9 mouse cellular contexts compared by ENCODE assay signal in the genomic region with DNA sequence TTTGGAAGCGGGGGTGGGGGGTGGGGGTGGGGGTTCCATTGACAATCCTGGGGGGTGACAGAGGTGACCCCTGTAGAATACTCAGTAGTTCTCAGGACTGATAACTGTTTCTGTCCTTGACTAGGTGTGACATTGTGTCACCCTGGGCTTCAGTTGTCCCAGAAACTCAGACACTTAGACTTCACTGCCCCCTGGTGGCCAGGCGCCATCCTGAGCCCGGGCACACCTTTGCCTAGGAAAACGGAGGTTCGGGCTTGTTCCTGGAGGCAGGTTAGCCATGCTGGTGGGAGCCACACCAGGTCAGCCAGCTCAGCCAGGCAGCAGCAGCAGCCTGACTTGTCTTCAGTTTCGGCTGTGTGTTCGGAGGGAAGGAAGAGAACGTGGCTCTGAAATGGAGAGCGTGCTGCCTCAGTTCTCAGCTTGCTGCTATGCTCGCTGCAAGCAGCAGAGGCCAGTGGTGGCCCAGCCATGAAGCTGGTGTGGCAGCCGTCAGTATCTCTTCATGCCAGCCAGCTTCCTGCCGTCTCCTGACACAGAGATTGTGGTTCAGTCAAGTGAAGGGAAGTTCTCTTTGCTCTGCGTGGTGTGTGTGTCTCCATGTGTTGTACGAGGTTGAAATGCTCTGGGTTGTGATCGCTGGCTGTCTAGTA. TPM values are rescaled to one million over a fixed set of nuclear protein-coding genes. Genes with fewer than 3 reads are reported as not detected.
DNase-seq lines count a peak whose midpoint lies in the region; ATAC-seq lines count a peak whose summit lies in the region.
"Had no signal": no experiment of that assay in that cellular context is flagged by ENCODE, and none has a peak within 500 bp of the region (broad histone marks: within the 10 kb centered on the region; RNA-seq: fewer than 3 reads in every experiment).

No protein-coding gene starts in this region.

- peak; percentile 75 for DNase-seq in Muller cell, postnatal 12 days (ENCODE audit: inconsistent ontology term)
- peak; percentile 49 for DNase-seq in c-Kit-positive CD71-negative TER-119-negative erythroid progenitor cells, embryonic 14.5 days (ENCODE audit: low read depth)
- peak; percentile 77 to 95 for DNase-seq in layer of hippocampus, postnatal 25 days (ENCODE audit: extremely low spot score in 1 of 2, low spot score in 1 of 2)
- DNase-seq in right cerebral cortex, adult 2 months (ENCODE audit: low spot score in 2 of 2), result peak; percentile 90 to 91
- DNase-seq in urinary bladder, postnatal 36 days (ENCODE audit: low spot score in 2 of 2), result peak; percentile 51 to 60

- no peak overlapping the region; the same call in 1 of the 2 replicates for H3K4me2 ChIP-seq in forebrain, embryonic 13.5 days
- H3K4me2 ChIP-seq: limb, embryonic 12.5 days had no signal

- H3K27ac ChIP-seq in forebrain, embryonic 13.5 days, result no peak overlapping the region
- H3K27ac ChIP-seq: limb, embryonic 12.5 days had no signal

- 57% methylated on average over 15 of the region's 15 CpGs for WGBS in forebrain, embryonic 13.5 days

- peaks cover 10% of the 10 kb centered on the region; the same call in 1 of the 2 replicates for H3K4me1 ChIP-seq in forebrain, embryonic 13.5 days
- H3K4me1 ChIP-seq: limb, embryonic 12.5 days had no signal

- H3K9me3 ChIP-seq in forebrain, embryonic 13.5 days (replicated peaks), result no peaks in the 10 kb centered on the region
- H3K9me3 ChIP-seq: limb, embryonic 12.5 days had no signal

- peak; percentile 71 for ATAC-seq in forebrain, embryonic 13.5 days
- ATAC-seq in hematopoietic stem cell, adult 5-6 weeks (replicated peaks in 1 of 2; ENCODE audit: insufficient read depth in 1 of 2, low FRiP score in 2 of 2, low TSS enrichment in 1 of 2, low read depth in 1 of 2, poor library complexity in 2 of 2, severe bottlenecking in 2 of 2), result peak; percentile 89 to 93
- ATAC-seq in megakaryocyte-erythroid progenitor cell, adult 5-6 weeks (replicated peaks; ENCODE audit: low FRiP score, low TSS enrichment, poor library complexity, severe bottlenecking), result peak; percentile 92

- no peaks in the 10 kb centered on the region for H3K27me3 ChIP-seq in forebrain, embryonic 13.5 days

- H3K36me3 ChIP-seq in forebrain, embryonic 13.5 days (ENCODE audit: poor library complexity, severe bottlenecking), result peaks cover 16% of the 10 kb centered on the region; the same call in 1 of the 2 replicates

- no peak overlapping the region for H3K4me3 ChIP-seq in forebrain, embryonic 13.5 days
- H3K4me3 ChIP-seq: limb, embryonic 12.5 days had no signal

- H3K9ac ChIP-seq in forebrain, embryonic 13.5 days, result no peak overlapping the region
- H3K9ac ChIP-seq: limb, embryonic 12.5 days had no signal

RNA-seq across cellular contexts. Expression of gene Kcnab2, which starts 13.7 kb away (rescaled TPM):
- polyA plus RNA-seq in forebrain, embryonic 13.5 days (2015; fragmentation: Nextera tagmentation; extraction: Ambion mirVana), result 12.2 and 13.1 TPM in 2 replicates
- total RNA-seq in hematopoietic stem cell, adult 5-6 weeks (2017), result 66.7 and 67.8 TPM in 2 replicates
- total RNA-seq in layer of hippocampus, postnatal 25 days (2021), result 100 to 1,000 TPM; 683 to 696 TPM
- total RNA-seq in megakaryocyte-erythroid progenitor cell, adult 5-6 weeks (2014; fragmentation: Nextera tagmentation), result 42.5 and 57.5 TPM in 2 replicates
- 59.7 and 75.3 TPM in 2 replicates for total RNA-seq in megakaryocyte-erythroid progenitor cell, adult 5-6 weeks (2017)

RNA-seq across cellular contexts. Expression of gene Nphp4, which starts 14.9 kb away (rescaled TPM):
- 4.4 and 5.2 TPM in 2 replicates for polyA plus RNA-seq in forebrain, embryonic 13.5 days (2015; fragmentation: Nextera tagmentation; extraction: Ambion mirVana)
- total RNA-seq in hematopoietic stem cell, adult 5-6 weeks (2017), result 0.35 and 2.5 TPM in 2 replicates
- total RNA-seq in layer of hippocampus, postnatal 25 days (2021), result 10 to 100 TPM; 21.7 to 27.5 TPM
- total RNA-seq in megakaryocyte-erythroid progenitor cell, adult 5-6 weeks (2014; fragmentation: Nextera tagmentation), result 0.61 TPM in 1 of 2 replicates, not detected in the other
- 0.19 TPM in 1 of 2 replicates, not detected in the other for total RNA-seq in megakaryocyte-erythroid progenitor cell, adult 5-6 weeks (2017)
